Mouse (Mus musculus): ENCODE measurements around the gene Srd5a3.

GRCm38 (mm10) chr5:76179171-76179570, 39.1 kb downstream of the Srd5a3 start:
- TF ChIP-seq CTCF (IDR thresholded peaks at IDR 0.05; ENCODE audit: control insufficient read depth, insufficient read depth, insufficient replicate concordance, low read depth, low read length): no peak
- no peak for TF ChIP-seq POLR2A (IDR thresholded peaks at IDR 0.05; ENCODE audit: control insufficient read depth, low read depth, low read length)

All from testis, adult 2 months (tissue).